Mouse (Mus musculus) v-Abl transformed pro-B cells (cell line): ENCODE data around the gene Nkapl.

Source experiments
- in situ Hi-C, 2 experiments: fragments of 400-800 bp; cut with MboI; formaldehyde crosslinking; loops; one replicate each; pipeline ENCODE4 v1.15.1; 2025; ENCODE audit not compliant: unreplicated experiment in 2 of 2

Gene Nkapl

GRCm38 (mm10) chr13:21440503-21441206 lies 27.7 kb downstream of the Nkapl start, which contains the start of gene Pgbd1:
TSS of gene Pgbd1 (minus strand) at chr13:21441058.
- in situ Hi-C loops: no loop called here

- in situ Hi-C loops: no loop called here
Observed at GRCm38 (mm10) chr13:21435476-21435875, 32.8 kb downstream of the Nkapl start.

GRCm38 (mm10) chr13:21427631-21428030 lies 40.7 kb downstream of the Nkapl start:
- in situ Hi-C loops: no loop called here

- in situ Hi-C loops: no loop called here
Observed at GRCm38 (mm10) chr13:21423301-21423700, 45.0 kb downstream of the Nkapl start.

- in situ Hi-C loops: no loop called here
Observed at GRCm38 (mm10) chr13:21418865-21419264, 49.4 kb downstream of the Nkapl start.

GRCm38 (mm10) chr13:21417298-21418010 lies 50.9 kb downstream of the Nkapl start:
- in situ Hi-C loops: no loop called here
